Mouse (Mus musculus) limb, embryonic 11.5 days (tissue): ENCODE data around the gene Dnah7c. TPM values are rescaled to one million over a fixed set of nuclear protein-coding genes. Genes with fewer than 3 reads are reported as not detected.
A peak's percentile ranks its signal among the peaks of the same experiment; 100 is the strongest.
"Not testable (repeated sequence)": the region's sequence is repeated elsewhere in the genome, so short reads cannot be mapped to it uniquely, and the experiment has no call there.

Experiments
- ATAC-seq: fragments of 200-750 bp; cut with Nextera tagmentation; 2 replicates; pipeline ENCODE4 v1.8.0; 2017; ENCODE audit warnings: low read depth; ENCODE audit not compliant: insufficient number of reproducible peaks, low FRiP score, low TSS enrichment
- DNase-seq: peaks from one replicate; pipeline ENCODE4 v3.0.0-alpha.2; 2015; ENCODE audit warnings: low spot score
- H3K27ac ChIP-seq: fragments of 300-500 bp; sonication (generic); replicated peaks from 2 replicates; pipeline ENCODE4 v1.5.1; 2014; ENCODE audit warnings: low read depth, mild to moderate bottlenecking, low read length
- H3K27me3 ChIP-seq: fragments of 300-500 bp; sonication (generic); 2 replicates; pipeline ENCODE4 v1.6.1; 2014; ENCODE audit warnings: mild to moderate bottlenecking, low read length, mixed read lengths; ENCODE audit not compliant: control insufficient read depth, insufficient read depth
- H3K36me3 ChIP-seq: fragments of 300-500 bp; sonication (generic); 2 replicates; pipeline ENCODE4 v1.6.1; 2014; ENCODE audit warnings: mild to moderate bottlenecking, low read length, moderate library complexity, mixed read lengths; ENCODE audit not compliant: control insufficient read depth, insufficient read depth
- H3K4me1 ChIP-seq: fragments of 300-500 bp; sonication (generic); 2 replicates; pipeline ENCODE4 v1.6.1; 2014; ENCODE audit warnings: low read length, mixed read lengths; ENCODE audit not compliant: control insufficient read depth, insufficient read depth
- H3K4me2 ChIP-seq: fragments of 300-500 bp; sonication (generic); 2 replicates; pipeline ENCODE4 v1.6.1; 2014; ENCODE audit warnings: low read depth, mild to moderate bottlenecking, moderate library complexity; ENCODE audit not compliant: severe bottlenecking
- H3K4me3 ChIP-seq: fragments of 300-500 bp; sonication (generic); 2 replicates; pipeline ENCODE4 v1.5.1; 2014; ENCODE audit warnings: low read depth, low read length
- H3K9ac ChIP-seq: fragments of 300-500 bp; sonication (generic); 2 replicates; pipeline ENCODE4 v1.6.1; 2014; ENCODE audit warnings: mild to moderate bottlenecking, low read length
- H3K9me3 ChIP-seq: fragments of 300-500 bp; sonication (generic); 2 replicates; pipeline ENCODE4 v1.6.1; 2016; ENCODE audit warnings: low read length; ENCODE audit not compliant: control insufficient read depth
- whole genome bisulfite sequencing: fragments of 180-500 bp; shearing (Covaris S2); extraction: QIAGEN DNeasy Blood & Tissue Kit; methylation state at CpG from one replicate; pipeline ENCODE4 v1.1.7; 2014; 5-methylcytosine and 5-hydroxymethylcytosine counted together
- polyA plus RNA-seq: library from polyadenylated mRNA; unstranded; fragments of >200 nt; fragmentation: Nextera tagmentation; extraction: Ambion mirVana; gene quantifications from 2 replicates; pipeline ENCODE4 v1.2.1, GENCODE M21; 2014

The Dnah7c gene
- 0.09 and 0.16 TPM in 2 replicates for polyA plus RNA-seq

DNA sequence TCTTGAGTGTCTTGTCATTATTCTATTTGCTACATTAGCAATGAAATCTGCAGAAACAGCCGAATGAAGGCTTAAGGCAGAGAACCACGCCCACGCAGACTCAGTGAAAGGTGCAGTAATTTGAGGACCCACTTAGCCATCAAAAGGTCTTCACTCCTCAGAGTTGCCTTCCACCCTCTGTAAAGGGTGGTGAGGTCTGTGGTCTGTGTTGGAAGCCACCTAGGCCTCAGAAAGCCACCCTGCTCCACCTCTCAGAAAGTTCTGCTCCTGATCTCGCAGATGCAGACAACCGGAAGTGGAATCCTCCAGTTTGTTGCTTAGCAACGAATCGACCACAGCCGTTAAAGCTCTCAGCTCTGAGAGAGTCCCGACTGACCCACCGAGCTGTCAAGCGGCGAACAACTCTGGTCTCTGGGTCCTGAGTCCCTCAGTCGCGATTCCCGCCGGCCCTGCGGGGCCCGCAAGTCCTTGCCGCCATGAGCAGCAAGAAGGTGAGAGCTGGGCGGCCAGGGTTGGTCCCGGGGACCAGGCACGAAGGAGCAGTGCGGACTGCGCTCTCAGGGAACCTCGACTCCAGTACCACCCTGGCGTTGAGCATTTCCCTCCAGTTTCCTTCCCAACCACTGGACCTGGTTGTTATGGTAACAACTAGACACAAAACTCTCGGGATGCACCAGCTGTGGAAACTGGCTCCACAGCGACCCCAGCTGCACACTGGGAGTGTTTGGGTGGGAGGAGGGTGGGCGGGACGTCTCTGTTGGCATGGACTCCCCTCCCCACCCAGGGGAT, at the start of gene Dnah7c:
Dnah7c (plus strand) TSS at position 456 of the 789 bp plus-strand sequence.
- WGBS, result 11% methylated on average over 30 of the region's 30 CpGs
- H3K4me3 ChIP-seq, result peak within 1 kb of the TSS; percentile 41

DNA sequence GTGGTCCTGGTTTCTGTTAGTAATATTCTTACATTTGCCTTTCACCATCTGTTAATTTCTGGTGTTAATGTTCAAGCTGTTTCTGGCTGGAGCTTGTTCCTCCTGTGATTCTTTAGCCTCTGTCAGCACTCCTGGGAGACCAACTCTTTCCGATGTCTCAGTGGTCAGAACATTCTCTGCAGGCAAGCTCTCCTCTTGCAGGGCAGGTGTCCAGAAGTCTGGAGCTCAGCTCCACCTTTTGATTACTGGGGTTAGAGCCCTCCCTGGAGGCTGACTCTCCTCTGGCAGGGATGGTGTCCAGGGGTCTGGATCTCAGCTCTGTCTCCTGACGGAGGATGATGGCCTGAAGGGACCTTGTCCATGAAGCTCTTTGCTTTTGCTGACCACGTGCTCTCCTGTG, 44.8 kb upstream of the Dnah7c start:
- H3K36me3 ChIP-seq, H3K27ac ChIP-seq, DNase-seq, H3K4me2 ChIP-seq, H3K9me3 ChIP-seq, H3K9ac ChIP-seq, H3K4me1 ChIP-seq, H3K27me3 ChIP-seq, ATAC-seq, H3K4me3 ChIP-seq: not testable (repeated sequence)
- 94% methylated on average over 3 of the region's 3 CpGs for WGBS

More for the DNA sequence above, at the start of gene Dnah7c:
- DNase-seq (peak; percentile 58), ATAC-seq (peak; percentile 68)
- H3K9me3 ChIP-seq, result no peaks in the 10 kb centered on the region
- H3K4me2 ChIP-seq, result peak within 1 kb of the TSS; percentile 80
- H3K27me3 ChIP-seq, result no peaks in the 10 kb centered on the region
- peak within 1 kb of the TSS; percentile 34; the same call in 1 of the 2 replicates for H3K9ac ChIP-seq
- H3K36me3 ChIP-seq, result no peaks in the 10 kb centered on the region
- no peaks in the 10 kb centered on the region for H3K4me1 ChIP-seq
- H3K27ac ChIP-seq, result no peak within 1 kb of the TSS

DNA sequence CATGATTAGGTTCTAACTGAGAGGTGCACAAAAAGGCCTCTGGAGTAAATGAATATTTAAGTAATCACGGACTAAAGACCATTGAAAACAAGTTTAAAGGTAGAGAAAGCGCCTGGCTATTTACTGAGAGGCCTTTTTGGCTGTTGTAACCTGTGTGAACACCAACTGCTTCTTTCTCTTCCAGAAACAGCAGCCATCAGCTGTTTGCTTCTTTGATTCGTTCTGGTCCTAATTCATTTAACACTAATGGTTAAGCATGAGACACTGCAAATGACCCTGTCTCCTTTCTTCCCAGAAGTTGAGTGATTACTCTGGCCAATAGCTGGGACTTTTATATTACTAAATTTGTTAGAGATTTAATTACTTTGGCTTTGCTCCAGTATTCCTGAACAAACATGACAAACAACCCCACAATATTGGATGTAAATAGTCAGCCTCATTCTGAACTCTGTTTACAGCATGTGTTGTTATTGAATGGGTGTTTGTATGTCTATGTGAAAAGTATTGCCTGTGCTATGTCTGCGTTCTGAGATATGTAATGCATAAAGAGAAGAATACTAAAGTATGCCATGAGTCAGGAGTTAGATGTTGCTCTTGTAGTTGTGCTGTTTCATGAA, 30.6 kb upstream of the Dnah7c start:
- H3K36me3 ChIP-seq, H3K4me1 ChIP-seq, H3K27me3 ChIP-seq, H3K9me3 ChIP-seq, DNase-seq, H3K4me2 ChIP-seq, H3K27ac ChIP-seq, H3K9ac ChIP-seq, ATAC-seq, H3K4me3 ChIP-seq: not testable (repeated sequence)
- 70% methylated on average over 3 of the region's 4 CpGs for WGBS

DNA sequence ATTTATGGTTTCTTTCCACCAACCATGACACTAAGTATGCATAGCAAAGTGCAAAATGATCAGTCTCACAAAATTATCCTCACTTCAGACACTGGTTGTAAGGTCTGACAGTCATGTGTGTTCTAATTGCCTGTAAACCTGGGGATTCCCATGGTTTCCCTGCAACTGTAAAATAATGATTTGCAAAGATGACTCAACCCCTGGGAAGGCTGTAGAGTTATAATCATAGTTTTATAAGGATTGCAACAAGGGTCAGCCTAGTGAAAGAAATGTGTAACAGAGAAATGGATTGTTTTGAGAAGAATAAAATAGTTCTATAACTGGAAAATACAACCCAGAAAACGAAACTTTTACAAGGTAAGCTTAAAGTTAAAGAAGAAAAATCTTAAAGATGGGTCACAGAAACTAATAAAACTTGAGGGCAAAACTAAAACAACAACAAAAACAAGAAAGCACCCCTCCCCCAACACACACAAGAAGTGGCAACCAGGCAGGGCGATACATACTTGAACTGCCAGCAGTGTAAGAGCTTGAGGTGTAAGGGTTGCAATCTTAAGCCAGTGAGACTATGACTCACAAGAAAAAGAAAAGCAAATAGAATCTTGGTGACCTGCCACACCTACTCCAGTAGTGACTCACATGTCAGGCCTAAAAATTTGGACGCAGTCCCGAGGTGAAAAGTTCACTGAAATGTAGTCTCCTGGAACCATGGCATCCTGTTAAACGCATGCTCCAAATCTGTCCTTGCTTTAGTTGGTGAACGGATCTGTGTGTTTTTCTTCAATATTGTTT, 16.9 kb upstream of the Dnah7c start:
- no peak overlapping the region for H3K27ac ChIP-seq
- H3K9ac ChIP-seq, result no peak overlapping the region
- no peak for ATAC-seq
- H3K4me1 ChIP-seq, result no peaks in the 10 kb centered on the region
- DNase-seq, result no peak
- H3K4me3 ChIP-seq, result no peak overlapping the region
- 83% methylated on average over 6 of the region's 6 CpGs for WGBS
- no peaks in the 10 kb centered on the region for H3K9me3 ChIP-seq
- no peaks in the 10 kb centered on the region for H3K27me3 ChIP-seq
- no peaks in the 10 kb centered on the region for H3K36me3 ChIP-seq
- H3K4me2 ChIP-seq, result no peak overlapping the region

DNA sequence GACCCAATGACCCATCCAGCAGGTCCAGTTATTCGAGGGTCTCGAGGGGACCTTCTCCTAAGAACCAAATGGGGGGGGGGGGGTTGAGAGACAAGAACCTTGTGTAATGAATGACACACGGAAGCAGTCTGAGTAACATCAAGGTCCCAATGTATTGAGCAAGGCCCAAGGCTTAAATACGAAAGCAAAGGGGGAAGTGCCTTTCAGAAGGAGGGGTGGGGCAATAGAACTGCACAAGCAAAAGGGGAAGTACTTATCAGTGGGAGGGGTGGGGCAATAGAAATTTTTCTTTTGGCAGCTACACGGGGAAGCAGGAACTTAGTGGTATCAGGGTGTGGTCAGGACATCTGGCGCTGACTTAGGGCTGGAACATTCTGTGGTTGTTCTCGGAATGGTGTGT, 10.6 kb upstream of the Dnah7c start:
- WGBS, result 91% methylated on average over 7 of the region's 7 CpGs
- H3K27me3 ChIP-seq, ATAC-seq, H3K4me1 ChIP-seq, H3K4me2 ChIP-seq, DNase-seq, H3K36me3 ChIP-seq, H3K27ac ChIP-seq, H3K9ac ChIP-seq, H3K4me3 ChIP-seq, H3K9me3 ChIP-seq: not testable (repeated sequence)

DNA sequence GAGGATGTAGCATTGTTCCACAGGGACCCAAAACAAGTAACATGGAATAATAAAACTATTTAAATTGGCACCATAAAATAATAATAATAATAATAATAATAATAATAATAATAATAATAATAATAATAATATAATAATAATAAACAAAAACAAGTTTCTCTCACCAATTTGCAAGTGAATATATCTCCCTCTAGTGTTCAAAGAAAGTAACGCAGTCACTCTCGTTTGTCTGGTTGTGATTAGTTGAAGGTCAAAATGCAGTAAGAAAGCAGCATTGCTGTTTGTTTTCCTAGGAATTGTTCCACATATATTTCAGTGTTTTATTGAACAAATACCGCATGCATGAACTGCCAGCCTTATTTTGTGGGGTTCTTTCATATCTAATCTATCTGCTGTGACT, 8.4 kb upstream of the Dnah7c start:
- not testable (repeated sequence) for H3K27me3 ChIP-seq, H3K9ac ChIP-seq, H3K9me3 ChIP-seq, H3K36me3 ChIP-seq, ATAC-seq, H3K4me2 ChIP-seq, H3K4me3 ChIP-seq, H3K27ac ChIP-seq, DNase-seq, H3K4me1 ChIP-seq
- 19% methylated on average over 3 of the region's 3 CpGs for WGBS

DNA sequence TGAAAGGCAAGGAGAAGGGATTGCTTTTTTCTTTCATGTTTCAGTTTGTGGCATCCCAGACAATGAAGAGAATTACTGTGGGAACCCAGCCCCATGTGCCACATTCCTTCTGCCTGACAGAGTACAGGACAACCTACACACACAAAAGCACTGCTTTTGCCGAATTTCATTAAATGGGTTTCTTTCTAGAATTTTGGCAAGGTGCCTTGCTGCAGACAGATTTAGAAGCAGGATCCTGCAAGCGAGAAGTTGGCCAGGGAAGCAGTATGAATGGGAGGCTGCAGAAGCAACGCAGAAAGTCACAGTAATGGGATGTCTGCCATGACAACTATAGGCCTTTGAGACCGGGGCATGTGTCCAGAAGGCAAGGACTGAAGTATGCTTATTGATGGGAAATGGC, 6.4 kb upstream of the Dnah7c start:
- not testable (repeated sequence) for ATAC-seq, H3K4me3 ChIP-seq

DNA sequence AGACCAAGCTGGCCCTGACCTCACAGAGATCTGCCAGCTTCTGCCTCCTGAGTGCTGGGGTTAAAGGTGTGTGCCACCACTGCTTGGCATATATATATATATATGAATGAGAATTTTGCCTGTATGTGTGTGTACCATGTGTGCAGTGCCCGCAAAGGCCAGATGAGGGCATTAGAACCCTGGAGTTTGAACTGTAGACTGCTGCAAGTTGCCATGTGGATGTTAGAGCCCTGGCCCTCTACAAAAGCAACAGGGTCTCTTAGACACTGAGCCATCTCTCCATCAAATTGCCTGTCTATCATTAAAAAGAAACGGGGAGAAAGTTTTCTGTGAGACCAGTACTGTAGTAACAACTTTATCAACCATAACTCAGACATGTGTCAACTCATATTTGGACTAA, 3.0 kb downstream of the Dnah7c start:
- Histone ChIP-seq H3K4me1 (no peaks in the 10 kb centered on the region), H3K27me3 (no peaks in the 10 kb centered on the region), H3K4me2 (no peak overlapping the region), H3K9ac (no peak overlapping the region), H3K36me3 (no peaks in the 10 kb centered on the region), H3K4me3 (no peak overlapping the region), H3K27ac (no peak overlapping the region), H3K9me3 (no peaks in the 10 kb centered on the region)
- ATAC-seq (no peak), DNase-seq (no peak)
- WGBS, result 87% methylated on average over 2 of the region's 2 CpGs

More for the DNA sequence above, 6.4 kb upstream of the Dnah7c start:
- not testable (repeated sequence) for H3K36me3 ChIP-seq, H3K27me3 ChIP-seq, H3K4me1 ChIP-seq, H3K9me3 ChIP-seq, DNase-seq, H3K27ac ChIP-seq, H3K4me2 ChIP-seq, H3K9ac ChIP-seq
- WGBS, result 86% methylated on average over 3 of the region's 4 CpGs
